Mouse (Mus musculus): ENCODE results near the gene Gm7073. TPM values are rescaled to one million over a fixed set of nuclear protein-coding genes. Genes with fewer than 3 reads are reported as not detected.
A peak's percentile ranks its signal among the peaks of the same experiment; 100 is the strongest.

Gm7073 gene
- polyA plus RNA-seq, 1 experiment: not detected

DNA sequence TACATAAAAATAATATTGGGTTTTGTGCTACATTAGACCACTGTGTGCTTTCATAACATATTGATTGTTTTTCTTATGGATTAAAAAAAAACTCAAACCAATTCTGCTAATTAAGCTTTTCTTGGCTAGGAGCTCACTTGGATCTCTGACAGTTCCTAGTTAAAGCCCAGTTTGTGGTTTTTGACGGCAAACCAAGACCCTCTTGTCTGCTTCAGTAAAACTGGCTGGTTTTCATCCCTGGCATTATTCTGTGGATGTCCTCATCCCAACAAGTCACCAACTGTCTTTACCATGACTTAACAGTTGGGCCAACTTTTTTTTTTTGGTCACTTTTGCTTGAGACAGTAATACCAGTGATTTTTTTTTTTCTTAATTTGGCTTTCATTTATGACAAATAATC lies 3.9 kb upstream of the Gm7073 start:
- H3K4me3 ChIP-seq (ENCODE audit: insufficient read depth, low read depth, low read length): no peak overlapping the region
- no peak for TF ChIP-seq CTCF (IDR thresholded peaks at IDR 0.05; ENCODE audit: insufficient read depth, low read depth, low read length)
- no peak for TF ChIP-seq POLR2A (IDR thresholded peaks at IDR 0.05; ENCODE audit: insufficient read depth, low read depth, low read length)
- 47% methylated on average over 1 of the region's 1 CpGs for WGBS
- H3K27ac ChIP-seq (ENCODE audit: insufficient read depth, low read depth, low read length): no peak overlapping the region
- H3K4me1 ChIP-seq (ENCODE audit: control insufficient read depth, insufficient read depth, low read length): no peaks in the 10 kb centered on the region

DNA sequence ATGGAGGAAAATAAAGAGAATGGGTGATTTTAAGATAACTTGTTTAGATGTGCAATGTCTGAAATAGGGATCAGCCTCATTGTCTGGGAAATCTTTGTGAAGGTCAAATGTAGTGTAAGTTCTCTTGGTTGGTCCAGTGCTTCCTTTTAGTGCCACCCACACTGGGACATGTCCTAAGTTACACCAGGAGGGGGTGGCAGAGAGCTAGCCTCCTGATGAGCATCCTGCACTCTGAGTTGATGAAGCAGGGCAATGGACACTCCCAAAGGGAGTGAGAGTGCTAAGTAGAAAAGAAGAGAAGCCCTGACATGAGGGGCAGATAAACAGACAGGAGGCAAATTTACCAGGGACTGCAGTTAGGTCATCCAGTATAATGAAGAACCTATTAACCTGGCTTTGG lies 35.1 kb downstream of the Gm7073 start:
- Histone ChIP-seq H3K27ac (ENCODE audit: insufficient read depth, low read depth, low read length) (no peak overlapping the region), H3K4me3 (ENCODE audit: insufficient read depth, low read depth, low read length) (no peak overlapping the region), H3K4me1 (ENCODE audit: control insufficient read depth, insufficient read depth, low read length) (no peaks in the 10 kb centered on the region)
- TF ChIP-seq POLR2A (IDR thresholded peaks at IDR 0.05; ENCODE audit: insufficient read depth, low read depth, low read length) (no peak), CTCF (IDR thresholded peaks at IDR 0.05; ENCODE audit: insufficient read depth, low read depth, low read length) (no peak)

DNA sequence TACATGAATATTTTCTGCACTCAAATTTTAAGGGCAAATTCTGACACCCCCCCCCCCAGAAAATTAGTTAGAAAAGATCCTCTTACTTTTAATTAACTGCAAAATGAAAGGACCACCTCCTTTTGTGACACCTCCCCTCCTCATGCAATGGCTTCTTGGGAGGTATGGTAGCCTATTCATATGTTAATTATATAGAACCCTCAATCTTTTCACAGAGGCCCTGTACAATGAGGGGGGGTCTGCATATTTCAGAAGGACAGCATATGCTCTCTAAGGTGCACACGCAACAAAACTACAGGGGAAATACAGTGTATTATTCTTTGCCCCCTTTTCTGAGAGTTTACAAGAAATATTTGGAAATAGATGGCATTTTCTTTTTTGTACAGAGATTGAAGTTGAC lies 41.3 kb downstream of the Gm7073 start:
- Histone ChIP-seq H3K27ac (ENCODE audit: insufficient read depth, low read depth, low read length) (no peak overlapping the region), H3K4me3 (ENCODE audit: insufficient read depth, low read depth, low read length) (no peak overlapping the region), H3K4me1 (ENCODE audit: control insufficient read depth, insufficient read depth, low read length) (no peaks in the 10 kb centered on the region)
- WGBS: 70% methylated on average over 1 of the region's 1 CpGs
- TF ChIP-seq POLR2A (IDR thresholded peaks at IDR 0.05; ENCODE audit: insufficient read depth, low read depth, low read length): no peak
- TF ChIP-seq CTCF (IDR thresholded peaks at IDR 0.05; ENCODE audit: insufficient read depth, low read depth, low read length): no peak

DNA sequence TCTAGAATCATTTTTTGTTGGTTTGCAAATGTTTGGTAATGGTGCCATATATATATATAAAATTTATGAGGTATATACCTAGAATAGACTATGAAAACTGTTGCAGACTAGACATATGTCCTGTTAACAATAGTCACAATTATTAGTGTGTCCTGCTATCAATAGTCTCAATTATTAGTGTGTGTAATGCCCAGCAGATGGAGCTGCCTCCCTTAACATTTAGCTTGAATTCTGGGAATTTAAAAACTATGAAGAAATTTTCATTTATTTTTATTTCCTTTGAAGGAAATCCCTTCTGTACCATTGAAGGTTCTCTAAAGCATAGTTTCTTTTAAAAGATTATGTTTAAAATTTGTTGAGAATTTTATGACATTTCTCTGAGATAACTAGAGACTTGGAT lies 43.7 kb downstream of the Gm7073 start:
- H3K27ac ChIP-seq (ENCODE audit: insufficient read depth, low read depth, low read length): no peak overlapping the region
- no peak overlapping the region for H3K4me3 ChIP-seq (ENCODE audit: insufficient read depth, low read depth, low read length)
- TF ChIP-seq CTCF (IDR thresholded peaks at IDR 0.05; ENCODE audit: insufficient read depth, low read depth, low read length): no peak
- TF ChIP-seq POLR2A (IDR thresholded peaks at IDR 0.05; ENCODE audit: insufficient read depth, low read depth, low read length): no peak
- no peaks in the 10 kb centered on the region for H3K4me1 ChIP-seq (ENCODE audit: control insufficient read depth, insufficient read depth, low read length)

DNA sequence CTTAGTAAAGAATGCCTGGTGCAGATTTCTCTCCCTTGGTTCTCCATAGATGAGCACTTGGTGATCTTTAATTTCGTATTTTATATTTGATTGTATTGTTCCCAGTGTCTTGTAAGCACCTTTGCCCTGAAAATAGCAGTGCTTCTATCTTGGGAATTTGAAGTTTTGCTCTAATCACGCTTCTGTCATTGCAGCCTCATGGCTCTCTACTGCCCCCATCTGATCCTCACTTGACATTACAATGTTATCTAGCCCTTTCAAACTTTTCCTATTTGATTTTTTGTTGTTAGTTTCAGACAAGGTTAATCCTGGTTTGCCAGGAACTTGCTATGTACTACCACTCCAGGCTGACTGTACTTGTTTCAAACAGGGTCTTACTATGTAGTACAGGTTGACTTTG lies 75.3 kb downstream of the Gm7073 start:
- Histone ChIP-seq H3K4me3 (ENCODE audit: insufficient read depth, low read depth, low read length) (no peak overlapping the region), H3K27ac (ENCODE audit: insufficient read depth, low read depth, low read length) (no peak overlapping the region), H3K4me1 (ENCODE audit: control insufficient read depth, insufficient read depth, low read length) (no peaks in the 10 kb centered on the region)
- 18% methylated on average over 2 of the region's 2 CpGs for WGBS
- TF ChIP-seq CTCF (IDR thresholded peaks at IDR 0.05; ENCODE audit: insufficient read depth, low read depth, low read length) (no peak), POLR2A (IDR thresholded peaks at IDR 0.05; ENCODE audit: insufficient read depth, low read depth, low read length) (no peak)

DNA sequence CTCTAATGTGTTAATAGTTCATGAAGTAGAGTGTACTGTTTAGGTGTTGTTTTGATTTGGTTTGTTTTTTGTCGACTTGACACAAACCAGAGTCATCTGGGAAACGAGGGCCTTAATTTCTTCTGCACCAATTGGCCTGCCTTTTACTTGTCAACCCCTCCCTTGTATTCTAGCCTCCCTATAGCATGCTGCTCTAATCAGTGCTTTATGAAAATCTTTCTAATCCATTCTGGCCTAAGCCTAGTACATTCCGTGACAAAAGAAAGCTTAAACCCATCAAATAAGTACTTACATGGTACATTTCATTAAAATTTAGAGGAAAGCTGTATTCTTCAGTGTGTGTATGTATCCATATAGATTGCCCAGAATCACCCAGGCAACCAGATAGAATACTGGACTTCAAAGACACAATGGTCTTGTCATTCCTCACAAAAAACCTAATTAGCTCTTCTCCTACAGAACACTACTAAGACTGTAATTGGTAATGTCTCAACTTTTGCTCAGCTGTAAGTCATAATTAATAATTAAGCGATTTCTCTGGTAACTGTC lies 124.4 kb downstream of the Gm7073 start:
- Histone ChIP-seq H3K4me3 (ENCODE audit: insufficient read depth, low read depth, low read length) (no peak overlapping the region), H3K4me1 (ENCODE audit: control insufficient read depth, insufficient read depth, low read length) (no peaks in the 10 kb centered on the region), H3K27ac (ENCODE audit: insufficient read depth, low read depth, low read length) (no peak overlapping the region)
- TF ChIP-seq POLR2A (IDR thresholded peaks at IDR 0.05; ENCODE audit: insufficient read depth, low read depth, low read length): no peak
- TF ChIP-seq CTCF (IDR thresholded peaks at IDR 0.05; ENCODE audit: insufficient read depth, low read depth, low read length): no peak
- WGBS: 44% methylated on average over 4 of the region's 4 CpGs

DNA sequence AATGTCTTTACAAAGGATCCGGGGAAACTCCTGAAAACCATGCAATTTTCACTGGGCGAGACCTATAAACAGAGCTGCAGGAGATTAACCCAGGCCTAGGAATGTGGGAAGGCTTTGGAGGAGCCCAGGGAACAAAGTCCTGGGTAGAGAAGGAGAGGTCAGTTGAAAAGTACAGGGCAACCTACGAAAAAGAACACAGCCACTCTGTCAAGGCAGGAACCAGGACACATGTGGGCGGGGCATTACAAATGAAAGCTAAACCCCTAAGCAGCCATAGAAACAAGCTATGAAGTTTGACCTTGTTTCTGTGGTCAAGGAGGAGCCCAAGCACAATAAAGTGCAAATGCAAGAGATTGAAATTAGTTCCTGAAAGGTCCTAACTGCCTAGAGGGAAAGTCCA lies 133.4 kb downstream of the Gm7073 start:
- Histone ChIP-seq H3K27ac (ENCODE audit: insufficient read depth, low read depth, low read length) (no peak overlapping the region), H3K4me1 (ENCODE audit: control insufficient read depth, insufficient read depth, low read length) (no peaks in the 10 kb centered on the region), H3K4me3 (ENCODE audit: insufficient read depth, low read depth, low read length) (no peak overlapping the region)
- 91% methylated on average over 4 of the region's 4 CpGs for WGBS
- no peak for TF ChIP-seq CTCF (IDR thresholded peaks at IDR 0.05; ENCODE audit: insufficient read depth, low read depth, low read length)
- no peak for TF ChIP-seq POLR2A (IDR thresholded peaks at IDR 0.05; ENCODE audit: insufficient read depth, low read depth, low read length)

DNA sequence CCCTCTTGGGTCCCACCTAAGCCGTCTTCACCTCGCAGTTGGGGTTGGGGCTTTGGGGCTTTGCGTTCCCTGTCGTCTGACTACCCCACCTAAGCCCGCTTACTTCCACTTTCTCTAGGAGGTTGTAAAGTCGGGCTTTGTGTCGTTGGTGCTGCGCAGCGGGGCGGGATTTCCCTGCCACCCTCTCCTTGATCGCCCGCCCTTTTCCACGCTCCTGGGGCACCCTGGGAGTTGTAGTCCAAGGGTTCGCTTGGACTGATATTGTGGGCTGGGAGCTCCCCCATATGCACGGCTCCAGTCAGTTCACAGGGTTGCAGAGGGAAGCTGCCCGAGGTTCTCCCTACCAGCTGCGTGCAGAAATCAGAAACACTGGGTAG lies 134.4 kb downstream of the Gm7073 start:
- peak overlapping the region; percentile 83; the same call in 1 of the 2 replicates for H3K27ac ChIP-seq (ENCODE audit: insufficient read depth, low read depth, low read length)
- WGBS: 13% methylated on average over 17 of the region's 17 CpGs
- TF ChIP-seq POLR2A (IDR thresholded peaks at IDR 0.05; ENCODE audit: insufficient read depth, low read depth, low read length) (no peak), CTCF (IDR thresholded peaks at IDR 0.05; ENCODE audit: insufficient read depth, low read depth, low read length) (peak; percentile 33; the same call in 1 of the 2 replicates)
- no peaks in the 10 kb centered on the region for H3K4me1 ChIP-seq (ENCODE audit: control insufficient read depth, insufficient read depth, low read length)
- H3K4me3 ChIP-seq (ENCODE audit: insufficient read depth, low read depth, low read length): peak overlapping the region; percentile 88

DNA sequence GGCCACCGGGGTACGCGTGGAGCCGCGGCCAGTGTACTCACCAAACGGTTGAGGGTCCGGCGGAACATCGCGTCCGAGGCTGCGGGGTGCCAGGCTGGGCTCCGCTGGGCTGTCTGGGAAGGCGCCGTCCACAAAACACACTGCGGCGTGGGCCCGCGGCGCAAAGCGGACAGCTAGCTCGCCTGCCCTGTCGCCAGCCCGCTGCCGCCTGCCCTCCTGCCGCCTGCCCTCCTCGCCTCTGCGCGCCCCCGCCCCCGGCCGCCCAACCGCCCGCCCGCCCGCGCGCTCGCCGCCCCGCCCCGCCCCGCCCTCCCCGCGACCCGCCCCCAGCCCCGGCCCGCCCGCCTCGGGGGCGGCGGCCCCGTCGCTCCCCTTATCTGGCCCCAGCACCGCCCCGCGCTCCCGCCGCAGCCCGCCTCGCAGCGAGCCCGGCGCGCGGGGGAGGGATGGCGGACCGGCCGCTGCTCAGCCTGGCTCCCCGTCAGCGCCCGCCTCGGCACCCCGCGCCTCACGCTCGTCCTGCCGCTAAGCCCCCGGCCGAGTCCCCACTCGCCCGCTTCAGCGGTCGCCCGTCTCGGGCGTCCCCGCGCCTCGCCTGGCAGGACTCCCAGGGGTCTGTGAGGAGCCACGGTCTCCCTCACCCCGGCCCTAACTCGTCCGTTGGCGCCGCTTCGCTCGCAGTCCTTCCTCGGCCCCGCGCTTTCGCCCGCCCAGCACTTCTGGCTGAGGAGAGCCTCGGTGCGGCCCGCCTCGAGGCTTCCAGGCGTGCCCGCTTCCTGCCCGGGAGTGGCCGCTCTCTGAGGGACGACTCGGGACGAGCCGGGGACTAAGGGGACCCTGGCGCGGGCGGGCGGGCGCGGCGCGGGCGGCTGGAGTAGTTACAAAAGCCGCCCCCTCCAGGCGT lies 135.0 kb downstream of the Gm7073 start:
- Histone ChIP-seq H3K4me1 (ENCODE audit: control insufficient read depth, insufficient read depth, low read length) (no peaks in the 10 kb centered on the region), H3K4me3 (ENCODE audit: insufficient read depth, low read depth, low read length) (peak overlapping the region; percentile 88), H3K27ac (ENCODE audit: insufficient read depth, low read depth, low read length) (peak overlapping the region; percentile 83)
- TF ChIP-seq POLR2A (IDR thresholded peaks at IDR 0.05; ENCODE audit: insufficient read depth, low read depth, low read length): no peak
- TF ChIP-seq CTCF (IDR thresholded peaks at IDR 0.05; ENCODE audit: insufficient read depth, low read depth, low read length): no peak
- WGBS: 23% methylated on average over 99 of the region's 126 CpGs

Measured in olfactory bulb, adult 2 months (tissue).